Mouse (Mus musculus) right cerebral cortex, adult 18-20 months (tissue): ENCODE measurements at regions not wholly inside any gene's neighbourhood (a gene's known extent, or its start where the extent isn't known, plus 50 kb on each side); places are given as distances from the start of the nearest gene placed in this dataset.

ENCODE experiments used
- DNase-seq: peaks from one replicate; pipeline ENCODE4 v3.0.0; 2022; ENCODE audit warnings: mixed read lengths

DNA sequence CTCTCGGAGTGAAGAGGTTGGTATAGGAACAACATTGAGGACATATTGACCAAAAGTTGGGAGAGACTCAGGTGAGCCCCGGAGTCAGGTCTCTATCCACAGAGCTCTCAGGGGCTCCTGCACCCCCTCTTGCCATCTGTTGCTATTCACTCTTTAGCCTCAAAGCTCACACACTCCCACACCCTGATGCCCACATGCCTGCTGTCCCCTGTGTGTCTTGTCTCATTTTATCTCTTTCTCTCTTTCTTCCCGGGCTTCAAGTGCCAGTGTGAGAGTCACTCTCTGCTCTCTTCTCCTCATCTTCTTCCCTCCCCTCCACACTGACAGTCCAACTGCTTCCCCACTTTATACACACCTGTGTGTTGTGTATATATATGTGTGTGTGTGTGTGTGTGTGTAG, 141.0 kb upstream of the Mdm1 start:
- DNase-seq: no peak

GRCm38 (mm10) chr10:118001501-118001900, 140.1 kb upstream of the Mdm1 start:
- no peak for DNase-seq

GRCm38 (mm10) chr10:118001971-118002370, 139.6 kb upstream of the Mdm1 start:
- no peak for DNase-seq

- DNase-seq: no peak
These were observed 139.1 kb upstream of the Mdm1 start for GRCm38 (mm10) chr10:118002559-118002958.

DNA sequence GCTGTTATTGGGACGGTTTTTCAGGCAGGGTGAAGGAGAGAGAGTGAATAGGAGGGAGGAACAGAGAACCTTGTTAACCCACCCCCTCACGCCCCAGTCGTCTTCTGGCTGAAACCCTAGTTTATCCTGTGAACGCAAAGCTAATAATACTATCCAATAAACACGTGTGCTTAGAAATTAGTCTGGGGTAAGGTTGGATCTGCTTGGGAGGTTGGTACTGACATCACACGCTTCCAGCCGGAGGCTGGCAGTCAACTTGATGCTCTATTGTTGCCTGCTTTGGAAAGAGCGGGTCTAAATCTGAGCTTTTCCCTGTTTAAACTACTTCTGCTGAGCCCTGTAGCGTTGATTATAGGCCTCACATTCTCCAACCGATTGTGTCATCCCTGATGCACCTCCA, 138.4 kb upstream of the Mdm1 start:
- no peak for DNase-seq

GRCm38 (mm10) chr10:118003739-118004361, 137.8 kb upstream of the Mdm1 start:
- DNase-seq: no peak

DNA sequence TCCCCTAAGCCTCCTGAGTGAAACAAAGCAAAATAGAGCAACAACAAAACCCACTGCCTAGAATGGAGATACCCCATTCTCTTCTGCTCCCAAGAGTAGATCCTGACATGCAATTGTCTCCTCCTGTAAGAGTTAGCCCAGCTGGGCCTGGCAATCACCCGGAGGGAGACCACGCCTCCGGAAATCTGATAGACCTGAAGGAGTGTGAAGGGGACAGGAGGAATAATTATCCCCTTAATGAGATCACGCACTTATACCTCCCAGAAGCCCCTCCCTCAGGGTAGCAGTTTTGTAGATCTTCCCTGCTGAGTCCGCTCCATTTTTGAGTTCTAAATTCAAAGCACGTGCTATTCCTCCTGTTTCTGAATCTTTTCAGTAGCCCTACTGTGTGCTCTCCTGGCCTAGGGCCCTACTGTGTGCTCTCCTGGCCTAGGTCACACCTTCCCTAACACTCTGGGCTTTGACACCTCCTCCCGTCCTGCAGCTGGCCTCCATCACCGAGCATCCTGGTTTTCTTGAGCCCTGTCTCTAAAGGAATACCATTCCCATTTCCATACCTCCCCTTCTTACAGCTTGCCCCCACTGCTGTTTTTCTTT, 137.2 kb upstream of the Mdm1 start:
- no peak for DNase-seq

DNA sequence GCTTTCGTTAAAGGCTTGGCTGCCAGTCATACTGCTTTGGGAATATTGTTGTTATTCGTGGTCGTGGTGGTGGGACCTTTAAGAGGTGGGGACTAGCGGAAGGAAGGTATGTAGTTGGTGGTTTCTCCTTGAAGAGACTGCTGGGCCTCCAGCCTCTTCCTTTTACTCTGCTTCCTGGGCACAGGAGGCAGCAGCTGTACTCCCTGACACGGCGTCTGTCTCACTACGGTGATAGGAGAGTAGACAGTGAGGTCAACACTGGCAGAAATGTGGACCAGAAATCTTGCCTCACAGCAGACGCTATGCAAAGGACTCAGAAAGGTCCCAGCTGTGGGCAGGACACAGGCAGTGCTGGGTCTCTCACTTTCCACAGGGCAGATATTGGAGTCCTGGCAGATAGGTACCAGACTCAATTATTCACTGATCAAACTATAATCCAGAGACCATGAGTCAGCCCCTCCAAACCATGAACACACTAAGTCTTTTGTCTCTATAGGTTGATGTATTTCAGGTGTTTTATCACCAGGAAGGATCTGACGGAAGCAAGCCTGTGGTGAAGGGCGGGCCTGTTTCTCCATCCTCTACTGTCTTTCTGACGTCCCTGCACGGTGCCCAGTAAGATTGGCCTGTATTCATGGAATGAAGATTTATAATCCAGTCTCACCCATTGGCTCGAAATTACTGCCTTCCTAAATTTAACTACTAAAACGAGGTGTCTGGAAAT, 134.6 kb upstream of the Mdm1 start:
- no peak for DNase-seq

GRCm38 (mm10) chr10:118007846-118008245, 133.8 kb upstream of the Mdm1 start:
- no peak for DNase-seq

- DNase-seq: no peak
These were observed 129.7 kb upstream of the Mdm1 start for GRCm38 (mm10) chr10:118011687-118012567.

DNA sequence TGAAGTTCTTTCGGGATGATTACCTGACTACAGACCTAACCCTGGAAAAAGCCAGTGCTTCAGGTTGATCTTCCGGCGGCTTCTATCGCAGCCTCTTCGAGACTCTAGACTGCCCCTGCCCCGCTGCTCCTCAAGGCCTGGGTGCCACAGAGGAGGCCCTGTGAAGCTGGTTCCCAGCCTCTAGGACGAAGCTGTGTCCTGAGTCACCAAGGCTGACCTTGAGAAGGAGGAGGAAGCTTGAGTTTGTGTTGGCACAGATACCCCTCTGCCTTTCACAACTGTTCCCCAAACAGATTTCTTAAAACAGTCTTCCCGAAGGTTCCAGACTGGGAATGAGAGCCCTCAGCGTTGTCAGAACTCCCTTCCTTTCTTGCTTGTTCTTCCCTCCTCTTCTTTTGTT, 112.8 kb upstream of the Mdm1 start:
- DNase-seq: no peak

- no peak for DNase-seq
These were observed 107.2 kb upstream of the Mdm1 start for GRCm38 (mm10) chr10:118034401-118034800.

- no peak for DNase-seq
These were observed 106.6 kb upstream of the Mdm1 start for GRCm38 (mm10) chr10:118035035-118035434.

GRCm38 (mm10) chr10:118038465-118038864, 103.1 kb upstream of the Mdm1 start:
- DNase-seq: no peak

DNA sequence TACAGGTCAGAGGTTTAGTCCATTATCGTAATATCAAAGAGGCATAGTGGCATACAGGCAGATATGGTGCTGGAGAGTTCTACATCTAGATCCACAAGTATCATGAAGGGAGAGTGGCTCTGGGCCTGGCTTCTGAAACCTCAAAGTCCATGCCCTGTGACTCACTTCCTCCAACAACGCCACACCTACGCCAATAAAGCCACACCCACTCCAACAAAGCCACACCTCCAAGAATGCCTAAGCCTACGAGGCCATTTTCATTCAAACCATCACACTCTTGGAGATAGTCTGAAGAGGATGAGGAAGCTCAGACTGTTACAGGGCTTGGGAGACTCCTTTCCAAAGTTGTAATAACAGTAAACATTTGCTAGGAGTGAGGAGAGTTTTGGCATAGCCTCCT, 102.6 kb upstream of the Mdm1 start:
- DNase-seq: no peak

DNA sequence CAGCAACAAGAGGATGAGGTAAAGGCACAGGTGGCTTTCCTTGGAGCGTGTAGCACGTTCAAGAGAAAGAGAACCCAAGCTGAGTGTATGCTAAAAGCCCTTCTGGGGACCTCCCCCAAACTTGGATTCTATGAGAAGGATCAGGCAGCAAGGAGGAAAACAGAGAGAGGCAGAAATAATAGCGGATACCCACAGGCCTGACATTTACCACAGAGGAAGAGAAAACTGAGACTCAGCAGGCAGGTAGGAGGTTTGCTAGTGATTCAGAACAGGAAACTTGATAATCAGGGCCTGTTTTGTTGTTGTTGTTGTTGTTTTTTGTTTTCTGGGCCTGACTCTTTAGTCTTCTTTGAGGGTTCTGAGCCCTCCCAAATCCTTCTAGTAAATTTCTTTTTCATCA, 100.5 kb upstream of the Mdm1 start:
- no peak for DNase-seq

DNA sequence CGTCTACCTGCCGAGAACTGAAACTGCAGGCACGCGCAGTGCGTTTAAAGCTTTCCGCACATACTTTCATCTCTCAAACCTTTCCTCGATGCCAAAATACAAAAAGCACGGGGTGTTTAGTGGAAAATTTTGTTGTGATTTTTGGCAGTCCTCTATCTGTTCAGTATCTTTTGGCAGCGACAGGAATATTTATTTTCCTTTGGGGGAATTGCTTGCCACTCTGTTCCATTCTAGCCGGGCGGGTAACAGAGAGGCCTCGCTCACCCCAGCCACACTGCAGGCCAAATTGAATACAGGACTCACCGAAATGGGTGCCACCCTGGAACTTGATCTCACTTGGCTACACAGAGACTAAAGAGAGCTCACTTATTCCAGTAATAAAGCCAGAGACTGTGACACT, 97.8 kb upstream of the Mdm1 start:
- DNase-seq: no peak

DNA sequence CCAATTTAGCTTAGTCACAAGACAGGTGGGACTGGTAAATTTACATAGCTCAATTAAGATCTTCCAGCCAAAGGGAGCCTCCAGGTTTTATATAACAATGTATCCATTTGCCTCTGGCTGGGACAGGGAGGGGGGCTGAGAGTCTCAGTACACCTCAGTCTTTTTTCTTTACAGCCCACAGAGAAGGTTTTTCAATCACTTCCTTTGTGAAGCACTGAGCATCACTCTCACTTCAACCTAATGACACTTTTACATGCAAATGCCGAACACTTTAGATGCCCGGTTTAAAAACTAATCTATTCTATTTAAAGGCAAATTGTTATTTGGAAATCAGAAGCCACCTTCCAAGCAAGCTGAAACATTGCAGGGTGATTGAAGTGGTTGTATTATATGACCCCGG, 96.8 kb upstream of the Mdm1 start:
- no peak for DNase-seq

DNA sequence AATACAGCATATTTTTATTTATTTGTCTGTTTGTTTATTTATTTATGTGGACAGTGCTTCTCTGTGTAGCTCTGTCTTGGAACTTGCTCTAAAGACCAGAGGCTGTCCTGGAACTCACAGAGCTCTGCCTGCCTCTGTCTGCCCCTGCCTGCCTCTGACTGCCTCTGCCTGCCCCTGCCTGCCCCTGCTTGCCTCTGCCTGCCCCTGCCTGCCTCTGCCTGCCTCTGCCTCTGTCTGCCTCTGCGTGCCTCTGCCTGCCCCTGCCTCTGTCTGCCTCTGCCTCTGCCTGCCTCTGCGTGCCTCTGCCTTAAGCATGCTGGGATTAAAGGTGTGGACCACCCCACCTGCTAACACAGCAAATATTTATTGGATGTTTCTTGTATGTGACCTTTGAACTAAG, 96.2 kb upstream of the Mdm1 start:
- DNase-seq: no peak

DNA sequence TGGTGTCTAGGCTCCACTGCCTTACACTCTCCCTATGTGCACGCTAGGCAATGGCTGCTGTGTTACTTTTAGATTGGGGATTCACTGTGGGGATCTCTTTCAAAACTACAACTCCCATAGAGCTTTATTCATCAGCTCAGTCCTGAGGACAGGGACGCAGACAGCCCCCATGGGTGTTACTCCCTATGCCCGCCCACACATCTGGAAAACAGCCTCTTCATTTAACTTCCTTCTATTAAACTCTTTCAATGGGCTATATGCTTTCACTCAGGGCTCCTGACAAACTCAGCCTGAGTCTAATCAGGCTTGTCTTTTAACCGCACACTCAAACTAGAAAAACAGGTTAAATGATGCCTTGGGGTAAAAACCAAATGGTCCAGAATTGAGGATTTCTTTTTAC, 95.3 kb upstream of the Mdm1 start:
- DNase-seq: no peak

DNA sequence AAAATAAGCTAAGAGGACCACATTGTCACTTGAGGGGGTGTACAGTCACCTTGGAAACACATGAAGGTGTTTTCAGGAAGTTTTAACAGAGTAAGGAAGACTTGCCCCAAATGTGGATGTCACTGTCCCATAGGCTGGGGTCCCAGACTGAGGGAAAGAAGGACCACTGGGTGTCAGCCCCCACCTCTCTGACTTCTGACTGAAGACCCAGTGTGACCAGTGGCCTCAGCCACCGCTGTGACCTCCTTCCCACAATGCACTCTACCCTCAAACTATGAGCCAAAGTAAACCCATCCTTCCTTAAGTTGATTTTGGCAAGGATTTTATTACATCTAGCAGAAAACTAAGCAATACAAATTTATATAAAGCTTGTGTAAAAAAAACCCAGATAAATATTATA, 94.8 kb upstream of the Mdm1 start:
- DNase-seq: no peak

DNA sequence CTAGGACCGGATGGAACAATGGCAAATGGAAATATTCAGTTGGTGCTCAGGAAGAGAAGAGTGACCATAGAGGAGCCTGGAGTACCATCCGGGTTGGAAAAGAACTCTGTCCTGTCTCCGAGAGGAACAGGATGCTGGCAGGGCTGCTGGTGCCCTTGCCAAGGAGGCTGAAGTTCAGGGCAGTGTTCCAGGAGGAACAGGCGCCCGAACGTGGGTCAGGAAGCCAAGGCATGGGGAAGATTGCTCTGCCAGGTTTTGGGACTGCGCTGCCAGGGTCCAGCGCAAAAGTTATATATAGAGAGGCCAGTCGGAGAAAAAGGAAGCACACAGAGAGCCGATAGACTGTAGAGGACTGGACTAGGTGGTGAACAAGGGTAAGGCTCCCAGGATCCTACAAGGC, 92.3 kb upstream of the Mdm1 start:
- DNase-seq: peak; percentile 18

GRCm38 (mm10) chr10:118050152-118050641, 91.4 kb upstream of the Mdm1 start:
- DNase-seq: no peak
